Mouse (Mus musculus) stomach, adult 2 months (tissue): Measurements from ENCODE around the gene Tcea2. TPM values are rescaled to one million over a fixed set of nuclear protein-coding genes. Genes with fewer than 3 reads are reported as not detected.

ENCODE experiments used
- polyA plus RNA-seq: library from polyadenylated mRNA; depleted of rRNA; stranded (reverse); fragments of >200 nt; gene quantifications from 2 replicates; pipeline ENCODE4 v1.2.3, GENCODE M21; 2012; rRNA removed

Tcea2 gene
- 1.8 and 4.8 TPM in 2 replicates for polyA plus RNA-seq

GRCm38 (mm10) chr2:181679951-181680715, at the start of gene Tcea2:
Gene Tcea2, plus strand, starts transcription at chr2:181680310.

GRCm38 (mm10) chr2:181656734-181657133, 23.4 kb upstream of the Tcea2 start, which contains the start of gene Gm29797:
Gene Gm29797, plus strand, starts transcription at chr2:181657034.

GRCm38 (mm10) chr2:181671326-181671725, 8.8 kb upstream of the Tcea2 start, which contains the start of gene Sox18:
Gene Sox18, minus strand, starts transcription at chr2:181671640.

GRCm38 (mm10) chr2:181693339-181694280, 13.5 kb downstream of the Tcea2 start, which contains the start of gene Rgs19:
Gene Rgs19, minus strand, starts transcription at chr2:181693977.

GRCm38 (mm10) chr2:181698241-181698640, 18.1 kb downstream of the Tcea2 start, which contains the start of gene Lkaaear1:
Gene Lkaaear1, minus strand, starts transcription at chr2:181698442.

GRCm38 (mm10) chr2:181714903-181715326, 34.8 kb downstream of the Tcea2 start, which contains the start of gene Oprl1:
Gene Oprl1, plus strand, starts transcription at chr2:181715016.

Other genes with a start within 250 kb of the Tcea2 start
- 0.84 and 1.0 TPM in 2 replicates for gene Zbtb46, start 220.9 kb upstream of the Tcea2 start, polyA plus RNA-seq
- gene Abhd16b, start 187.1 kb upstream of the Tcea2 start, polyA plus RNA-seq: not detected in 2 replicates
- gene Tpd52l2, start 183.2 kb upstream of the Tcea2 start, polyA plus RNA-seq: 9.2 and 9.4 TPM in 2 replicates
- gene Dnajc5, start 159.8 kb upstream of the Tcea2 start, polyA plus RNA-seq: 14.2 and 15.9 TPM in 2 replicates
- gene Uckl1, start 95.4 kb upstream of the Tcea2 start, polyA plus RNA-seq: 56.7 and 63.7 TPM in 2 replicates
- 2.3 and 2.9 TPM in 2 replicates for gene Prpf6, start 88.4 kb upstream of the Tcea2 start, polyA plus RNA-seq
- gene Zfp512b, start 87.5 kb upstream of the Tcea2 start, polyA plus RNA-seq: 11.0 and 13.7 TPM in 2 replicates
- gene Samd10, start 81.1 kb upstream of the Tcea2 start, polyA plus RNA-seq: 19.3 and 23.2 TPM in 2 replicates
- 0.38 TPM in 1 of 2 replicates, not detected in the other for gene Gm29797, start 23.3 kb upstream of the Tcea2 start, polyA plus RNA-seq
- 52.0 and 83.5 TPM in 2 replicates for gene Sox18, start 8.7 kb upstream of the Tcea2 start, polyA plus RNA-seq
- 16.6 and 21.6 TPM in 2 replicates for gene Rgs19, start 13.7 kb downstream of the Tcea2 start, polyA plus RNA-seq
- not detected in 2 replicates for gene Lkaaear1, start 18.1 kb downstream of the Tcea2 start, polyA plus RNA-seq
- gene Oprl1, start 34.7 kb downstream of the Tcea2 start, polyA plus RNA-seq: 0.11 and 0.25 TPM in 2 replicates
- gene Myt1, start 83.0 kb downstream of the Tcea2 start, polyA plus RNA-seq: 0.22 and 0.34 TPM in 2 replicates
- 4.0 and 5.6 TPM in 2 replicates for gene Pcmtd2, start 157.5 kb downstream of the Tcea2 start, polyA plus RNA-seq
- 0.55 and 1.3 TPM in 2 replicates for gene Polr3k, start 184.0 kb downstream of the Tcea2 start, polyA plus RNA-seq